Mouse (Mus musculus) layer of hippocampus, postnatal 25 days (tissue): ENCODE measurements around the gene Plxnb3. TPM values are rescaled to one million over a fixed set of nuclear protein-coding genes. Genes with fewer than 3 reads are reported as not detected.

Experiments used
- DNase-seq, 2 experiments: peaks; one replicate each; pipeline ENCODE4 v3.0.0; 2022; ENCODE audit warnings: mixed read lengths in 2 of 2, low spot score in 1 of 2; ENCODE audit errors: extremely low spot score in 1 of 2
- total RNA-seq, 2 experiments: library from RNA; stranded (reverse); gene quantifications; 2 replicates each; pipeline ENCODE4 v1.2.3; 2021

The Plxnb3 gene
- total RNA-seq, 2 experiments from 2014 or later, result 15.8 to 18.2 TPM

GRCm38 (mm10) chrX:73782227-73782626, 25.3 kb downstream of the Plxnb3 start:
- DNase-seq, result no peak

GRCm38 (mm10) chrX:73785666-73786065, 28.8 kb downstream of the Plxnb3 start:
- no peak for DNase-seq

GRCm38 (mm10) chrX:73786364-73787224, 29.7 kb downstream of the Plxnb3 start, which contains the start of the genes Idh3g and Ssr4:
Gene Idh3g, minus strand, starts transcription at chrX:73786897.
Gene Ssr4, plus strand, starts transcription at chrX:73787028.
- peak; percentile 70 to 84 for DNase-seq

GRCm38 (mm10) chrX:73787225-73787558, 30.3 kb downstream of the Plxnb3 start:
- DNase-seq, result no peak

- no peak for DNase-seq
Measured at GRCm38 (mm10) chrX:73788501-73788900, 31.6 kb downstream of the Plxnb3 start.

GRCm38 (mm10) chrX:73793039-73793438, 36.1 kb downstream of the Plxnb3 start:
- no peak for DNase-seq

GRCm38 (mm10) chrX:73793505-73793904, 36.6 kb downstream of the Plxnb3 start:
- DNase-seq, result no peak

- DNase-seq, result no peak
Measured at GRCm38 (mm10) chrX:73797511-73797910, 40.6 kb downstream of the Plxnb3 start.

GRCm38 (mm10) chrX:73798502-73798901, 41.6 kb downstream of the Plxnb3 start:
- peak in 1 of 2 experiments; percentile 58 for DNase-seq

- DNase-seq, result no peak
Measured at GRCm38 (mm10) chrX:73805814-73806213, 48.9 kb downstream of the Plxnb3 start.

- DNase-seq, result no peak
Measured at GRCm38 (mm10) chrX:73815072-73815471, 58.2 kb downstream of the Plxnb3 start.

- no peak for DNase-seq
Measured at GRCm38 (mm10) chrX:73816596-73817314, 59.9 kb downstream of the Plxnb3 start.

Other genes starting within 250 kb of the Plxnb3 start
- gene Dusp9, start 117.7 kb upstream of the Plxnb3 start, total RNA-seq, result under 1 TPM; 0.47 to 0.54 TPM
- 100 to 1,000 TPM; 115 to 135 TPM for gene Pnck, start 97.0 kb upstream of the Plxnb3 start, total RNA-seq
- 100 to 1,000 TPM in 1 of 2 experiments, 10 to 100 TPM in 1; 88.3 to 110 TPM for gene Slc6a8, start 83.9 kb upstream of the Plxnb3 start, total RNA-seq
- 10 to 100 TPM; 78.9 to 83.0 TPM for gene Bcap31, start 40.9 kb upstream of the Plxnb3 start, total RNA-seq
- gene Abcd1, start 40.5 kb upstream of the Plxnb3 start, total RNA-seq, result 10 to 100 TPM; 11.3 to 13.9 TPM
- 1 to 10 TPM; 4.3 to 8.7 TPM for gene Srpk3, start 17.3 kb downstream of the Plxnb3 start, total RNA-seq
- 100 to 1,000 TPM; 189 to 199 TPM for gene Idh3g, start 29.8 kb downstream of the Plxnb3 start, total RNA-seq
- 10 to 100 TPM; 88.1 to 97.2 TPM for gene Ssr4, start 29.9 kb downstream of the Plxnb3 start, total RNA-seq
- 100 to 1,000 TPM; 101 to 102 TPM for gene Pdzd4, start 67.9 kb downstream of the Plxnb3 start, total RNA-seq
- not detected for gene Avpr2, start 135.0 kb downstream of the Plxnb3 start, total RNA-seq
- 100 to 1,000 TPM; 125 to 140 TPM for gene L1cam, start 139.0 kb downstream of the Plxnb3 start, total RNA-seq
- gene Arhgap4, start 164.8 kb downstream of the Plxnb3 start, total RNA-seq, result 1 to 10 TPM; 4.7 to 5.8 TPM
- gene Naa10, start 164.9 kb downstream of the Plxnb3 start, total RNA-seq, result 10 to 100 TPM; 57.6 to 62.8 TPM
- 1 to 10 TPM; 3.6 to 4.2 TPM for gene Renbp, start 173.8 kb downstream of the Plxnb3 start, total RNA-seq
- gene Hcfc1, start 209.3 kb downstream of the Plxnb3 start, total RNA-seq, result 10 to 100 TPM; 65.8 to 80.9 TPM